Mouse (Mus musculus) CH12.LX (cell line): ENCODE data around the gene Pop5.

Experiments
- CTCF ChIP-seq, 2 experiments: IDR thresholded peaks in 1 of 2; conservative IDR thresholded peaks in 1 of 2; 2 replicates each; pipeline ENCODE4 v1.5.1; 2011 to 2012; ENCODE audit warnings: low read depth in 2 of 2, low read length in 2 of 2, improper control_type of control experiment in 1 of 2, inconsistent platforms in 1 of 2, mild to moderate bottlenecking in 1 of 2, moderate library complexity in 1 of 2
- EP300 ChIP-seq: IDR thresholded peaks from 2 replicates; pipeline ENCODE4 v1.6.1; 2011; ENCODE audit warnings: low read length, improper control_type of control experiment
- HCFC1 ChIP-seq: IDR thresholded peaks from 2 replicates; pipeline ENCODE4 v1.6.1; 2012; ENCODE audit warnings: low read depth, mild to moderate bottlenecking, inconsistent platforms, low read length, improper control_type of control experiment
- MAFK ChIP-seq: IDR thresholded peaks from 2 replicates; pipeline ENCODE4 v1.6.1; 2011; ENCODE audit warnings: low read length, improper control_type of control experiment; ENCODE audit not compliant: insufficient replicate concordance
- MAX ChIP-seq: IDR thresholded peaks from 2 replicates; pipeline ENCODE4 v1.6.1; 2011; ENCODE audit warnings: low read length, improper control_type of control experiment
- MYC ChIP-seq: IDR thresholded peaks from 2 replicates; pipeline ENCODE4 v1.6.1; 2011; ENCODE audit warnings: low read depth, mild to moderate bottlenecking, improper control_type of control experiment, low read length
- NRF1 ChIP-seq: IDR thresholded peaks from 2 replicates; pipeline ENCODE4 v1.6.1; 2014; ENCODE audit warnings: low read depth, mild to moderate bottlenecking, inconsistent platforms, low read length, improper control_type of control experiment, moderate library complexity
- POLR2A ChIP-seq: IDR thresholded peaks from 2 replicates; pipeline ENCODE4 v1.6.1; 2011; ENCODE audit warnings: low read depth, mild to moderate bottlenecking, improper control_type of control experiment, low read length
- POLR2AphosphoS2 ChIP-seq: IDR thresholded peaks from 2 replicates; pipeline ENCODE4 v1.6.1; 2011; ENCODE audit warnings: low read depth, low read length, improper control_type of control experiment
- TCF12 ChIP-seq: IDR thresholded peaks from 2 replicates; pipeline ENCODE4 v1.6.1; 2014; ENCODE audit warnings: low read depth, mild to moderate bottlenecking, inconsistent platforms, low read length, improper control_type of control experiment

DNA sequence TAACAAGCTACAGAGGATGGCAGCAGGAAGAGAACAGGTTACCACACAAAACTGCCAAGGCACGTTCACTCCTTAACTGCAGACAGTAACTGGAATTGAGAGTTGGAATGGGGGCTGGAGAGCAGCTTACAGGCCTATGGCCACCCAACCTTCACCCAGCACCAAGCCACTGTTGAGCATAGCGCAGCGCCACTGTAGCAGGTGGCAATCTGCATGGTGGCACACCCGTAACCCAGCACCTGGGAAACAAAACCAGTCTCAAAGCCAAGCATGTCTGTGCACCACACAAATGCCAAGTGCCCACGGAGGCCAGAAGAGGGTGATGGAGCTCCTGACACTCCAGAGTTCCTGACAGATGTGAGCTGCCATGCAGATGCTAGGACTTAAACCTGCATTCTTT, 30.7 kb downstream of the Pop5 start:
- TF ChIP-seq TCF12: no peak
- TF ChIP-seq POLR2AphosphoS2: no peak
- no peak for TF ChIP-seq MAFK
- TF ChIP-seq CTCF (conservative IDR thresholded peaks at IDR 0.05 in 1 of 2, IDR thresholded peaks at IDR 0.05 in 1 of 2; ENCODE audit: low read depth in 2 of 2, low read length in 2 of 2): no peak
- no peak for TF ChIP-seq POLR2A
- no peak for TF ChIP-seq EP300
- TF ChIP-seq MAX: no peak
- no peak for TF ChIP-seq NRF1
- no peak for TF ChIP-seq MYC
- no peak for TF ChIP-seq HCFC1
